ENCODE assay signal across 18 mouse cellular contexts in the genomic region with DNA sequence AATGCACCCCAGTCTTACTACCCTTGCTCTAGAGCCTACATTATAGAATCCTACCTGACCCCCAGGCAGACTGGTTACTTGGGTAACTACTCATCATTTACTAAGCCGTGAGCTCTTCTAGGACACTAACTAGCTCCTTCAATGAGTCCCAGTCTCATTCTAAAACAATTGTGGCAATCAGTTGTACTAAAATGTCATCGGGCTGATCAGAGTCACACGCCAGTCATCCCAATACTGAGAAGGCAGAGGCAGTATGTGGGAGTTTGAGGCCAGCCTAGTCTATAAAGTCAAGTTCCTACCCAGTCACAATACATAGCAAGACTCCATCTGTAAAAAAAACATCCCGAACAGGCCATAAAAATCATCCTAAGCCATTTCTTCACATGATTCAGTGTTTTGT.
"Had no signal": no experiment of that assay in that cellular context is flagged by ENCODE, and none has a peak within 500 bp of the region (broad histone marks: within the 10 kb centered on the region; RNA-seq: fewer than 3 reads in every experiment).

No protein-coding gene starts in this region.

- H3K9me3 ChIP-seq: midbrain, embryonic 10.5 days; midbrain, embryonic 13.5 days; neural tube, embryonic 13.5 days; neural tube, embryonic 15.5 days had no signal

- H3K4me2 ChIP-seq: lung, embryonic 14.5 days; midbrain, embryonic 13.5 days; neural tube, embryonic 13.5 days; neural tube, embryonic 15.5 days had no signal

- H3K9ac ChIP-seq: lung, embryonic 14.5 days; midbrain, embryonic 13.5 days; neural tube, embryonic 13.5 days; neural tube, embryonic 15.5 days had no signal

- H3K4me3 ChIP-seq: midbrain, embryonic 10.5 days; midbrain, embryonic 13.5 days; myocyte; neural tube, embryonic 13.5 days; neural tube, embryonic 15.5 days had no signal

- H3K36me3 ChIP-seq: midbrain, embryonic 10.5 days; midbrain, embryonic 13.5 days; neural tube, embryonic 13.5 days; neural tube, embryonic 15.5 days had no signal

- H3K27ac ChIP-seq: midbrain, embryonic 10.5 days; midbrain, embryonic 13.5 days; neural tube, embryonic 13.5 days; neural tube, embryonic 15.5 days had no signal

- DNase-seq: lung, adult 18-20 months; lung, embryonic 14.5 days; lung, postnatal 10 days; lung, postnatal 4 days; retina, postnatal 1 day; right cerebral cortex, adult 18-20 months; right cerebral cortex, postnatal 25 days; right cerebral cortex, postnatal 4 days; spleen, adult 18-20 months; thymus, adult 18-20 months; thymus, postnatal 14 days; thymus, postnatal 36 days had no signal

- ATAC-seq: midbrain, embryonic 13.5 days; midbrain, embryonic 16.5 days had no signal
